Mouse (Mus musculus) gastrocnemius, postnatal 25 days (tissue): ENCODE results near the gene Inf2. TPM values are rescaled to one million over a fixed set of nuclear protein-coding genes. Genes with fewer than 3 reads are reported as not detected.

Experiments
- DNase-seq: peaks from one replicate; pipeline ENCODE4 v3.0.0; 2022
- microRNA-seq, 2 experiments: library from miRNA; unstranded; fragments of <30 nt; microRNA quantifications; one replicate each; pipeline ENCODE4 v1.2.0; 2021; ENCODE audit warnings: borderline replicate concordance in 2 of 2
- total RNA-seq, 2 experiments: library from RNA; stranded (reverse); gene quantifications; 1 replicate in 1 of 2; 2 replicates in 1 of 2; pipeline ENCODE4 v1.2.3; 2021

Gene Inf2
- total RNA-seq, 2 experiments from 2014 or later = 10.3 to 10.9 TPM

DNA sequence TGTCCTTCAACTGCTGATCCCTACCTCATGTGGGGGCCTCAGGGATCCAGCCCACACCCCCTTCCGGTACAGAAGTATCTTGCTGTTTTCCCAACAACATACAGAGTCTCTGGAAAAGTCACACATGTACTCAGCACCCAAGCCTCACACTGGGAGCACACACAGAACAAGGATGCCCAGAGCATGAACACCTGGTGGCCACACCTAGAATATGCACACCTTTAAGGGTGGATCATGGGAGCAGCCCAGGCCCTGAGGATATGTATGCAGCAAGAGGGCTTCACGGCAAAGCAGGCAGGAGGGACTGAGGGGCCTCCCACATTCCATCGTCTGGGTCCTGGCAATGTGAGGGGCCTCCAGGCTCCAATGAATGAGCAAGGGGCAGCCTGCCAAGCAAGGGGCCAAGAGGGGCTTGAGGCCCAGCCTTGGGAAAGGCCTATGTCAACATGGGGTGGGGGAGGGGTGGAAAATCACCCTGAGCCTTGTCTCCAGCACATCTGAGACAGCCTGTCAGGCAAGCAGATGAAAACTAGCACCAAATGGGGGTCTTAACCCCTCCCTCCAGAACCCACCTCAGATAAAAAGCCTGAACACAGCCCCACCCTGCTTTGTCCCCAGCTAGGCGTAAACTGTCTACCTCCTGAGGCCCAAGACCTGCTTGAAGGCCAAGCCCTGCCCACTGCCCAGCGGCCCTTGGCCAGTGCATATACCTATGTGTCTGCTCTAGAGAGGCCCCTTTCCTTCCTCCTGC, 72.2 kb downstream of the Inf2 start:
- DNase-seq = no peak

DNA sequence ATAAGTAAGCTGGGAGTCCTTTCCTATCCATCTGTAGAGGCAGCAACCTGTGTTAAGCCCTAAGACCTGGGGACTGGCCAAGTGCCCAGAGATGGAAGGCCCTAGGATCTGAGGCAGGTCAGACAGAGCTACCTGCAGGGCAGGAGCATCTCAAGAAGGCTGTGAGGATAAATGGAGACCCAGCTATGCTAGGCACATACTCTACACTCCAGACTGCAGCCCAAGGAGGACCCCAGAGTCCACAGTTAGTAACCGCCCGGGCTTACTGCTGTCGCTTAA, 72.7 kb downstream of the Inf2 start:
- no peak for DNase-seq

DNA sequence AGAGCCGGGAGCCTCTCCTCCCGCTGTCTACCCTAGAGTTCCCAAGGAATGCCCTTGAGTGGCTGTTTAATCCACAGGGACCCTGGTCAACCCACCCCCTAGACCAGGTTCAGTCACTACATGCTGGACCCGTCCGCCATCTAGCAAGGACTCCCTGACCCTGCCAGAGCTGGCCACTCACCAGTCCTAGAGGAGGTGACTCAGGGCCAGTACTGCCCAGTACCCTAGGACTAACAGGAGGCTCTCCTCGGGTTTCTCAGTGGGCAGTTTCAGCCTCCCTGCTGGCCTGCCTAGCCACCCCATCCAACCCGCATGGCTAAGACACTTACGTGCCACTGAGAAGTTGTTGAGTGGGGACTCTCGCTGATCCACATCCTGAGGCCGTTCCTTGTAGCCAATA, 73.3 kb downstream of the Inf2 start:
- no peak for DNase-seq

DNA sequence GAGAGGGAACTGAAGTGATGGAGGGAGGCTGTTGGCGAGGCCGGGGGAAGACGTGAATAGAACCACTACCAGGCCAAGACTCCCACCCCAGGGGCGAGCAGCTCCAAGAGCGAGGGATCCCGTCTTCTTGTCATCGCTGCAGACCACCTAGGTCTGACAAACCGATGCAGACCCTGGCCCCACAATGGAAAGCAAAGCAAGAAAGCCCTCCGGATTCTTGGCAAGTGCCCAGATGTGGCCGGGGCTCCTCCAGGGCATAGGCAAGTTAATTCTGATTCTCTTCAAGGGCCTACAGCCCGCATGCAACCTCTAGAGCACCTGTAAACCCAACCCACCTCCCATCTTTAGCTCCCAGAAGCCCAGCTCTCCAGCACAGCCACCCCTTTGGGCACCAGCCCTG, 74.7 kb downstream of the Inf2 start:
- DNase-seq = no peak

- no peak for DNase-seq
Measured at GRCm38 (mm10) chr12:112663716-112664115, 75.1 kb downstream of the Inf2 start.

- no peak for DNase-seq
Measured at GRCm38 (mm10) chr12:112664124-112664523, 75.5 kb downstream of the Inf2 start.

- no peak for DNase-seq
Measured at GRCm38 (mm10) chr12:112664656-112665055, 76.1 kb downstream of the Inf2 start.

Small RNA genes lying within 50 kb of the gene (microRNA-seq; reads per million reads assigned to microRNA genes)
- 0 to 0.26 reads per million in 2 experiments for gene Mir6939

Other genes starting within 250 kb of the Inf2 start
- 1 to 10 TPM in 1 of 2 experiments, under 1 TPM in 1; 0.69 to 5.5 TPM for gene A530016L24Rik, start 99.3 kb upstream of the Inf2 start, total RNA-seq
- under 1 TPM in 1 of 2 experiments, not detected in 1; 0.18 TPM for gene Tmem179, start 72.0 kb upstream of the Inf2 start, total RNA-seq
- 100 to 1,000 TPM; 887 to 928 TPM for gene Adssl1, start 31.3 kb downstream of the Inf2 start, total RNA-seq
- gene Siva1, start 55.9 kb downstream of the Inf2 start, total RNA-seq = 10 to 100 TPM; 13.4 to 16.1 TPM
- 10 to 100 TPM; 63.5 to 69.7 TPM for gene Akt1, start 86.1 kb downstream of the Inf2 start, total RNA-seq
- gene Zbtb42, start 90.0 kb downstream of the Inf2 start, total RNA-seq = 1 to 10 TPM; 1.2 to 1.9 TPM
- 1 to 10 TPM; 8.8 to 9.1 TPM for gene Cep170b, start 131.7 kb downstream of the Inf2 start, total RNA-seq
- 1 to 10 TPM; 3.5 to 3.9 TPM for gene Pld4, start 171.9 kb downstream of the Inf2 start, total RNA-seq
- 10 to 100 TPM in 1 of 2 experiments, 1 to 10 TPM in 1; 4.9 to 11.8 TPM for gene Ahnak2, start 213.9 kb downstream of the Inf2 start, total RNA-seq
- gene Clba1, start 220.2 kb downstream of the Inf2 start, total RNA-seq = under 1 TPM; 0.46 to 0.96 TPM
- gene Cdca4, start 240.6 kb downstream of the Inf2 start, total RNA-seq = 1 to 10 TPM; 3.4 to 3.5 TPM